Mouse (Mus musculus) ES-E14 (cell line): ENCODE data around the gene Lpcat3.

ENCODE experiments used
- MAFK ChIP-seq: IDR thresholded peaks from 2 replicates; pipeline ENCODE4 v1.6.1; 2014; ENCODE audit warnings: mild to moderate bottlenecking, low read depth, low read length, inconsistent platforms; ENCODE audit not compliant: insufficient read depth
- ZC3H11A ChIP-seq: IDR thresholded peaks from 2 replicates; pipeline ENCODE4 v1.6.1; 2012; ENCODE audit warnings: low read depth, mild to moderate bottlenecking, inconsistent platforms, low read length, borderline replicate concordance
- ZNF384 ChIP-seq: IDR thresholded peaks from 2 replicates; pipeline ENCODE4 v1.6.1; 2012; ENCODE audit warnings: low read depth, low read length, inconsistent platforms

DNA sequence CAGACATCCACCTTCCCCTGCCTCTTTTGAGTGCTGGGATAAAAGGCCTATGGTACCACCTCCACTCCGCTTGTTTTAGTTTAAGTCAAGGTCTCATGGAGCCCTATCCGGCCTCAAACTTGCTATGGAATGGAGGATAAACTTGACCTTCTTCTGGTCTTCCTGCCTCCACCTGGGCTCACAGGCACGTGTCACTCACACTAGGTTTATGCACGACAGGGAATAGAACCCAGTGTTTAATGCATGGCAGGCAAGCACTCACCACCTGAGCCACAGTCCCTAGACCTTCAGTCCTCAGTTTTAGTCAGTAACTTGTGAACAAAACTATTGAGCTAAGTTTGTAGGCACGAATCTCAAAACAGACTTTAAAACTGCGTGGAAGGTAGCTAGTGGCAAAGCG lies 68.2 kb downstream of the Lpcat3 start:
- TF ChIP-seq ZNF384 (no peak), MAFK (no peak), ZC3H11A (no peak)
